Mouse (Mus musculus): ENCODE measurements at regions not wholly inside any gene's neighbourhood (a gene's known extent, or its start where the extent isn't known, plus 50 kb on each side); places are given as distances from the start of the nearest gene placed in this dataset.

DNA sequence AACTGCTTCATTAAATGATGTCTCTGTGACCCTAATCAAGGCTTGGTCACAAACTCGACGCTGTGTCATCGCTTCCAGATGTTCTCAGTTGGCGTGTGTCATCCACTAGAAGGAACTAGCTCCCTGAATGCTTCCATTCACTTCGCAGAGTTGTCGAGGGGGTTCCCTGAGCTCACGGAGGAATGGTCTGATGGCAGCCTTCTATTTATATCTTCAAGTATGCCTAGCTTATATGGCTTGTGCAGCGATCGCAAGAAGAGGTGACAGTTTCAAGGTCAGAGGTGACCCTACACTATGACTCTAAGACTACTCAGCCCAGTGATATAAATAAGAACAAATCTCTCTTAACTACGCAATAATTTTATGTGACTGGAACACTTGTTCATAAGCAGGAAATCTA is 126.3 kb downstream of the Nr4a2 start:
- no peak for DNase-seq

DNA sequence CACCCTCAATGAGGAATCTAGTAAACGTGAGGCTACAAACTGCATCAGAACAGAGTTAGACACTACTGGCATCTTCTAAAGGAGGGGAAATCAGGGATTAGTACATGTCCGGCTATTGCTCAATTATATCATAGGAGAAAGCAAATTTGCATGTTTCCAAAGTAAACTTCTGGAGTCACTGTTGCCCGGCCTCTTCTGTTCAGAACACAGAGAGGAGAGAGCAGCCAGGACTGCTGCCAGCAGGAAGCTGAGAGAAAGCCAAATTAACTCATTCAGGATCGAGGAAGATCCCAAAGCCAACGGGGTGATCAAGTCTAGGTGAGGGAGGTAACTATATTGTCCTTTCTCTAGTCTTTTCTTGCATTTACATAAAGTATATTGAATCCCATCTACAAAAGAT is 131.0 kb downstream of the Nr4a2 start:
- DNase-seq = no peak

DNA sequence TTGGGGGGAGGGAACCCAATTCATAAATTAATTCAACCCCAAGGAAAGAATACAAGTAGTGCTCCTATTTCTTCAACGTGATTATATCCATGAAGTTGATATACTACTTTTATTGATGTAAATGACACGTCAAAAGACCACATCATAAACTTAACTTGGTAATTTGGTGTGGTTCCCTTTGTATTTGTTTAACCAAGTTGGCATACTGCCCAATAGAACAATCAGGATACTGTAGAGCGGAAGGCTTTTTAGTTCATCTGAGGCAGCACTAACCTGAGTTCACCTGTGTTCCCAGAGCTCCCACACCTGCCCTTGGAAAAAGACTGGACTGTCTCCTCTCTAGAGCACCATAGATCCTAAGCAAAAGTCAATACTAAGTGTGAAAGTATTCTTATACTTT is 132.0 kb downstream of the Nr4a2 start:
- no peak for DNase-seq

DNA sequence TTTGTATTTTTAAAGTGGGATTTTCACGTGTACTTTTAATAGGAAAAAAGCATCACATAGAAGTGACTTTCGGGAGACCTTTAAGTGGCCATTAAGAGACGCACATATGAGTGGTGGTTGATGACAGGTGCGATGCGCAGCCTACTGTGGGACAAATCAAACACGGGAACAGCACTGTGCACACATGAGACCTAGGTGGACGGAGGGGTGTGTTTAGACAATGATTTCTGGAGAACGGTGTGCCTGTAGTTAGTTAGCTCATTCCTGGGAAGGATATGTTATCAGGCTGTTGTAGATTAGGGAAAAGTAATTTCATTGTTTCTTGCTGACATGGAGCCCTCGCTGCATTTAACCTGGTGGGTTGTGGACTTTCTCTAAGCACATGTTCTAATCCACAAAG is 133.0 kb downstream of the Nr4a2 start:
- DNase-seq = no peak

DNA sequence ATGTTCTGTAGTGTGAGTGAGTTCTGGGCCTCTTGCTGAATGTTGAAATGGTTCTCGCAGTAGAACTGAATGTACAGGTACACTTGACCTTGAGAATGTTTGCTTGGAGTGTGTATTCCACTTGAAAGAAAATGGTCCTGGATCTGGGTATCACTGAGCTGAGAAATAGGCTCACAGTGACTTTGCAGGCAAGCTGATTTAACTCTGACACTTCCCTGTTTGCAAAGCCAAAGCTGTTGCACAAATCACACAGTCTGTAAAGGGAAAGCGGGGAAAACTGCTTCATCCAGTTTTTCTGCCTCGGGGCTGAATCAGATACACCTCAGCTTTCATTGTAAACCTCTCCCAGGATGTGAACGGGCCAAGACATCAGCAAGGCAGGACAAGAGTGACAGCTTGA is 140.6 kb downstream of the Nr4a2 start:
- DNase-seq = peak; percentile 29

DNA sequence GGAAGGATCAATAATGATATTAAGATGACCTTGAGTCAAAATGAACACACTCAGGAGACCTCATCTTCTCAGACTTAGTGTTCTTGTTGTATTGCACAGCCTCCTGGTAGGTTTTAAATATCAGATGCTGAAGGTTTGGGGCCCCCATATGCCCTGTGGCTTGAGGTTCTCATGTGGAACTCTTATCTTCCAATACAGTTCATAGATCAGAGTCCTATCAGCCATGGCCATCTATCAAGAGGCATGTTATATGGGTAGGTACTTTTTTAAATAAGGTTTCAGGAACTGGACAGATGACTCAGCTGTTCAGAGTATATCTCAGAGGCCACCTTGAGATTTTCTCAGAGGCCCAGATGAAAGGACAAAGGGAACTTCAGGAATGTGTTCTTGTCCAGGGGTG is 143.2 kb downstream of the Nr4a2 start:
- DNase-seq = no peak

DNA sequence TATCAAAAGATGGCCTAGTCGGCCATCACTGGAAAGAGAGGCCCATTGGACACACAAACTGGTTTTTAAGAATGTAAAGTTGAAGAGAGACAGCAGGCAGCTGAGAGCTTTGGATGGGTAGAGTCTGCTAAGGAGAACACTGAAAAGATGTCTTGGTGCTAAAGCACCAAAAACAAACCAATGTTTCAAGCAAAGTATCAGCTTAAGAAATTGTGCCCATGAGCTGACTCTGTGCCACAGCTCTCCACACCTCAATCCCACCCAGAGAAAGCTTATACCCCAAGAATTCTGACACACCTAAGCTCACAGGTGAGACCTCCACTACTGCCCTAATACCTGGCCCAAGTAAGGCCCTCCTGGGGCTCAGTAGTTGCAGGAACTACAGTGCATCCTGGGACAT is 148.1 kb downstream of the Nr4a2 start:
- no peak for DNase-seq

DNA sequence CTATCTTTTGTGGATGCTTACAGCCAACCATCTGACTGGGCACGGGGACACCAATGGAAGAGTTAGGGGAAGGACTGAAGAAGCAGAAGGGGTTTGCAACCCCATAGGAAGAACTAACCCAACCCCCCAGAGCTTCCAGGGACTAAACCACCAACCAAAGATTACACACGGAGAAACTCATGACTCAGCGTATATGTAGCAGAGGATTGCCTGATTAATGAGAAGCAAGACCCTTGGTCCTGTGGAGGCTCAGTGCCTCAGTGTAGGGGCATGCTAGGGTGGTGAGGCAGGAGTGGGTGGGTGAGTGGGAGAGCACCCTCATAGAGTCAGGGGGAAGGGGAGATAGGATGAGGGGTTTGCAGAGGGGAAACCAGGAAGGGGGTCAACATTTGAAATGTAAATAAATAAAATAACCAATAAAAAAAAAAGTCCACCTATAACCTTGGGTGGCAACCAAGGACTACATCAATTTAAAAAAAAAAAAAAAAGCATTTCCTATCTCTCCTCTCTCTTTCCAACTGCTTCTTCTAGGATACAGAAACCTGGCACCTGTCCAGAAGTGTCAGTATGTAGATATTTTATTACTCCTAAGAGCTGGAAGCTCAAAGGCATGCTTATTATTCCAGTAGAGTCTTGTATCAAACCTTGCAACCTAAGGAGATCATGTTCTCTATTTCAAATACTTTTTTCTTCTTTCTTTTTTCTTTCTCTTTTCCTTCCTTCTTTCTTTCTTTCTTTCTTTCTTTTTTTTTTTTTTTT is 159.7 kb downstream of the Nr4a2 start:
- no peak for DNase-seq

DNA sequence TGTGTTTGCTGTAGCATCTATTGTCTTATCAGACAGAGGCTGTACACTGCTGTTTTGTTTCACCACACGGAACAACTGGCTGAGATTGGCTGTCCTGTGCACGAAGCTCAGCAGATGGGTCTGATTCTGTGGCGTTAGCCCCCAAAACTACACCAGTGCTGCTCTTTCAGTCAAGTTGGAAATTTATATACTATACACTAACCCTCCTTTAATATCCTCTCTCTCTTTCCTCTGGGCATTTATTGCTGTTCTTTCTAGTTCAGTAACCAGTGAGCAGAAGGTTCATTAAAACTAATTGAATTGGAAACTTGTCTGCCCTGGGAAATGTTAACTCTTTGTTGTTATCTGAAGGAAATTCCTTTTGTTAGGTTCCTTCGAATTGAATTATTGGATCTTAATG is 164.1 kb downstream of the Nr4a2 start:
- no peak for DNase-seq

DNA sequence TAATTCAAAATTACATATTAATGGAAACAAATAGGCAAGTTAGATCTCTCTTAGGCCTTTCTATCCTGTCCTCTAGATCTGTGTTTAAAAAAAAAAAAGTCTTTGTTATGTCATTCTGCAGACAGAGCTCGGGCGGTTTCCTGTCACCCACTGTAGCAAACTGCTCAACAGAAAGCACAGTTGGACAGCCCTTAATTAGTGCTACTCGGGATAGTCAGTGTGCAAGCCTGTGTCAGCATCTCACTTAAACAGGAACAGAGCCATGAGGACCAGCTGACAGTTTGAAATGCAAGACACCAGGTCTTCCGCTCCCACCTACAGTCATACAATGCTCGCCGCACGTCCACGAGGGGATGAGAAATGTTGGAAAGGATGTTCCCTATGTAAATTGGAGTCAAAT is 170.5 kb downstream of the Nr4a2 start:
- DNase-seq = no peak

DNA sequence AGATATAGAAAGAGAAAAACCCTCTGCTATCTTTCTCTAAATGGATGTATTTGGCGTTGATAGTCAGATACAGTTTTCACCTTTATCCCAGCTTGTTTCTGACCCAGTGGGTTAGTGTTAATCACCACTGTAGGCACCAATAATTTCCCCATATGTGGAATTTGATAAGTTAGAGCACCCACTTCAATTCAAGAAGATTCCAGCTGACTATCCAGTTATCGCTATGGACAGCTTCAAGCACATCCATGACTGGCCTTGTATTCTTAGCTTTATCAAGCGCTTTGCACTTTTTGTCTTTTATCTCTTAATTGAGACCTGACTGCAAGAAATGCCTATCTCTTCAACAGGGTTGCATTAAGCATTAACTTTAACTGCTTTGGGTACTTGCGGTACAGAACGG is 211.3 kb downstream of the Nr4a2 start:
- DNase-seq = no peak

DNA sequence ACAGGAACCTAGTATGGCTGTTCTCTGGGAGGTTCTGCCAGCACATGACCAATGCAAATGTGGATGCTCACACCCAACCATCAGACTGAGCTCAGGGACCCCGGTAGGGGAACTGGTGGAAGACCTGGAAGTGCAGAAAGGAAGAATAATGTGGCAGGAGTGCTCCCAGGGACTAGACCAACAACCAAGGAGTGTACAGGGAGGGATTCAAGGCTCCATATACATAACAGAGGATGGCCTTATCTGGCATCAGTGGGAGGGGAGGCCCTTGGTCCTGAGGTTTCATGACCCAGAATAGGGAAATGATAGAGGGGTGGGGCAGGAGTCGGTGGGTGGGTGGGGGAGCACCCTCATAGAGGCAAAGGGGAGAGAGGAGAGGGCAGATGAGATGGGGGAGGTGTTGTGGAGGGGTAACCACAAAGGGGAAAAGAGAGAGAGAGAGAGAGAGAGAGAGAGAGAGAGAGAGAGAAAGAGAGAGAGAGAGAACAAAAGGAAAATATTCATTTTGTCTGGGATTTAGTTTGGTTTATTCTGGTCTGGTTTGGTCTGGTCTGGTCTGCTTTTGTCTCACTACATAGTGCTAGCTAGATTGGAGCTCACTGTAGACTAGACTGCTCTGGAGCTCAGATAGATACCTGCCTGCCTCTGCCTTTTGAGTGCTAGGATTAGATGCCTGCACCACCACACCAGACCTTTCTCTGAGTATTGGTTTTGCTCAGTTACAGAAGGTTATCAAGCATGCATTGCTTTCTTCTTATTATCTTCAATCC is 214.5 kb downstream of the Nr4a2 start:
- DNase-seq = no peak

DNA sequence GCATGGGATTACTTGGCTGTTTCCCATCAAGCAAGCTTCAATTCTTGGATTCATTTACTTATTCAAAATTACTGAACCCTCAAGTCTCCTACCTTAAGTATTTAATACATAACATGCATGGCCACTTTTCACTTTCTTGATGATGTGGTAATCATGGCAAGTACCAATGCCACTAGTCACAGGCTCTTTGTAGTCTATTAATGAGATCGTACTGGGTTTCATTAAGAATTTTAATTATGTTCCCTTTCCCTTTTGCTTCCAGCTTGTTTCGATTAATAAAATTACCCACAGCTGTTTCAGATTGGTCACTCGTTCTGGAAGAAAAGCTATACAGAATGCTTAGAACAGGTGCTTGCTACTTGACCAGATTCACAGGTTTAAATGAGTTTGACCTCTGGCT is 238.6 kb downstream of the Nr4a2 start:
- DNase-seq = no peak

DNA sequence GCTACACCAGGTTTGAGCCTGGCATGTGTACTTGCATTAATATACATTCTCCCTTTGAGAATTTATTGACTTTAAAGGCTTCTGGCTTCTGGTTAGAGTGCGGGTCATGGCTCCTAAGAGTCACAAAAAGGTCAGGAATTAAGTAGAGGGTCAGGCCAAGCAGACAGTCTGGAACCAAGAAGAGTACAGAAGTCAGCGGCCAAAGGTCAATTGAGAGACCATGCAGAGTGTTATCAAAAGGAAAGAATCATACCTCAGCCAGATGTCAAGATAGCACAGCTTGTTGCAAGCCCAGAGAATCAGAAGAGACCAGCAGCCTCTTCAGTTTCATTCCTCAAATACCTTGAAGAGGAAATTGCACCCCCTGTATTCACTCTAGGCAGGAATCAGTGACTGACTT is 263.0 kb downstream of the Nr4a2 start:
- DNase-seq = no peak

DNA sequence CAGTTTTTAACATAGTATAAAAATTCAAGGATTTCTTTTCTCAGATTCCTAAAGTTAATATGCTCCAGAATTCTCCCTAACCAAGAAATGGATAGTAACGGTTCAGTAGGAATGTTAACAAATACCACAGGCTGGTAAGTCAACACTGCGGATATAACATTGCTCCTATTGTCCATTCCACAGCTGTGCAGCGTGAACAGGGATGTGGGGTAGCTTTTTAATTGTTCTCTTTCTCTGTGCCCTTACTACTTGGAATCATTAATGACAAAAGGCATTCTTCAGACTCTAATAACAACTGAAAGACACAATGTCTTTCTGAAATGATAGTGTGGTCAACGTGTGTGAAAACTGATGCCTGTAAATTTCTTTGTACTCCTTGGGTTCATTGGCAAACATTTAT is 303.3 kb downstream of the Nr4a2 start:
- DNase-seq = no peak

DNA sequence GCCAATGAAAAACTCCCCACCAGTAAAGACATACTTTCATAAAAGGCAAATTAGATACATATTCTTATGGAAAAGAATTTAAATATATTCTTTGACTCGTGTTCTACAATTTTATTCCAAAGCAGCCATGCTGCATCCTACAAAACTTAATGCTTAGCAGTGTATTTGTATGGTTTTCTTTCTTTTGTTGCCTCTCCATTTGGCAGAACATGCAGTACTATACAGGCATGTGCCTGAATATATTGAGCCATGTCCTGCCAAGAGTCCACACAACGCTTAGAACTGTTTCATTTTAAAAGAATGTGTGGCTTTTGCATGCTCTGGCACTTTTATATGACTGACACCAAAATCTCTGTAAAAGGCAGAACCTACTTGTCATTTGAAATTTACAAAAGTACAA is 339.0 kb downstream of the Nr4a2 start:
- no peak for DNase-seq

All from lung, postnatal 14 days (tissue).